Mouse (Mus musculus): ENCODE results near the gene Slc39a3. TPM values are rescaled to one million over a fixed set of nuclear protein-coding genes. Genes with fewer than 3 reads are reported as not detected.
"Not testable (repeated sequence)": the region's sequence is repeated elsewhere in the genome, so short reads cannot be mapped to it uniquely, and the experiment has no call there.

Slc39a3 gene
- total and polyA plus RNA-seq, 2 experiments from 2014 or later, result 41.9 to 118 TPM

DNA sequence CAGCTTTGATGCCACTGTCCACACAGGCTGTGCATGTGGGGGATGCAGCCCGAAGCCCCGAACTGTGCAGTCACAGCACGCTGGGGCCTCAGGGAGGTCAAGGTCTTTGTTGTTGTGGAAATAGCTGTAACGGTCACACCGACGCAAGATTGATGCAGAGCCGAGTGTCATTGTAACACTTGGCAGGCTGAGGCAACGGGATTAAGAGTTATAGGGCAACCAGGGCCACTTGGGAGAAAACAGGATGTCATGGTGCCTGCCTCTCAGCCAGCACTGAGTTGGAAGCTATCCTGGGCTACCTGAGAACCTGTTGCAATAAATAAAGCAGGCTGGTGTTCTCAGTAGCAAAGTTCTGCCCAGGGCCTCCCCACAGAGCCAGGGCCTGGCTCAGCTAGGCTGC is 38.5 kb upstream of the Slc39a3 start:
- Histone ChIP-seq H3K27me3 (ENCODE audit: insufficient read depth, low read length) (no peaks in the 10 kb centered on the region), H3K36me3 (ENCODE audit: insufficient read depth, low read length) (peaks cover 50% of the 10 kb centered on the region), H3K4me3 (ENCODE audit: low read length) (no peak overlapping the region), H3K27ac (no peak overlapping the region), H3K4me2 (ENCODE audit: low read depth, low read length) (no peak overlapping the region), H3K9ac (replicated peaks; ENCODE audit: low read length) (no peak overlapping the region), H3K9me3 (ENCODE audit: low read length) (no peaks in the 10 kb centered on the region), H3K4me1 (ENCODE audit: insufficient read depth, low read length) (peaks cover 3% of the 10 kb centered on the region)
- no peak for DNase-seq (ENCODE audit: low spot score)
- WGBS, result 52% methylated on average over 8 of the region's 8 CpGs
- no peak for ATAC-seq
- no peak for TF ChIP-seq CTCF (IDR thresholded peaks at IDR 0.05; ENCODE audit: low read depth)

GRCm38 (mm10) chr10:81073464-81073863 is 36.2 kb upstream of the Slc39a3 start:
- Histone ChIP-seq H3K27me3 (ENCODE audit: insufficient read depth, low read length) (no peaks in the 10 kb centered on the region), H3K4me1 (ENCODE audit: insufficient read depth, low read length) (peaks cover 6% of the 10 kb centered on the region), H3K27ac (no peak overlapping the region), H3K9ac (replicated peaks; ENCODE audit: low read length) (no peak overlapping the region), H3K9me3 (ENCODE audit: low read length) (no peaks in the 10 kb centered on the region), H3K36me3 (ENCODE audit: insufficient read depth, low read length) (peaks cover 30% of the 10 kb centered on the region), H3K4me3 (ENCODE audit: low read length) (no peak overlapping the region), H3K4me2 (ENCODE audit: low read depth, low read length) (no peak overlapping the region)
- WGBS, result 71% methylated on average over 7 of the region's 7 CpGs
- no peak for ATAC-seq
- DNase-seq (ENCODE audit: low spot score), result no peak
- TF ChIP-seq CTCF (IDR thresholded peaks at IDR 0.05; ENCODE audit: low read depth), result peak; percentile 75

DNA sequence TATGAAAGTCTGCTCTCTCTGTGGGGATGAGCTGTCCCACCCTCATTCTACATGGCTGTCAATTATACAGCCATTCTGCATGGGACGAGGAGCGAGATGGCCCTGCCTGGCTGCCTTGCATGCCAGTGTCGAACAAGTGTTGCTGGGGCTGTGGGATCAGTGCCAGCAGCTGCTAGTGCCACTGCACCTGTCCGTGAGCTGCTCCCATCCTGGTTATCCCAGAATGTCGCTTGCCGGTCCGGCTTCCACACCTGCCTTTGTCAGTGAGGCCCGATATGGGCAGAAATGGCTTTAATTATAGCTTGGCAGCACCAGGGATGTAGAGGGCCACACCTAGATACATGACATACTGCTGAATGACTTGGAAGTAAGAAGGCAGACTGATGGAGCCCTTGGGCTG is 35.1 kb upstream of the Slc39a3 start:
- Histone ChIP-seq H3K27me3 (ENCODE audit: insufficient read depth, low read length) (no peaks in the 10 kb centered on the region), H3K4me1 (ENCODE audit: insufficient read depth, low read length) (peaks cover 6% of the 10 kb centered on the region), H3K4me2 (ENCODE audit: low read depth, low read length) (no peak overlapping the region), H3K4me3 (ENCODE audit: low read length) (no peak overlapping the region), H3K36me3 (ENCODE audit: insufficient read depth, low read length) (peaks cover 18% of the 10 kb centered on the region), H3K9me3 (ENCODE audit: low read length) (no peaks in the 10 kb centered on the region), H3K9ac (replicated peaks; ENCODE audit: low read length) (no peak overlapping the region), H3K27ac (no peak overlapping the region)
- ATAC-seq (no peak), DNase-seq (ENCODE audit: low spot score) (no peak)
- WGBS, result 83% methylated on average over 8 of the region's 8 CpGs
- no peak for TF ChIP-seq CTCF (IDR thresholded peaks at IDR 0.05; ENCODE audit: low read depth)

DNA sequence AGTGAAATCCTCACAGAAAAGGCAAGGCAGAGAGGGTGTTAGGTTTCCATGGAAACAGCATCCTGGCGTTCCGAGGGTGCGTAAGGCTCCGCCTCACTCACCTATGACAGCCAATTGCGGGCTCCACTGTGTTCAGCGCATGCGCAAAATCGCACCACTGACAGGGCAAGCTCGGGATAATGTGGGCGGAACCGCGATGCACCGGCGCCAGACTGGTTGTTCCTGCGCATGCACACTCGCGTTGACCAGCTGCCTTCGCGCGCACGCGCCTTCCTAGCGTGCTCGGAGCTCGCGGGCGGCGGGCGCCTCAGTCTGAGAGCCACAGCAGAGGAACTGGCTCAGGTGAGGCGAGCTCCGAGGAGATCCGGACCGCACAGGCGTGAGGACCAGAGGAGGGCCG is 32.6 kb upstream of the Slc39a3 start, which contains the start of gene Thop1:
Gene Thop1, plus strand, starts transcription at position 200 of the 400 bp plus-strand sequence.
- 0 out of 2 replicates have a peak, but pooled peaks have one; percentile 9 for TF ChIP-seq CTCF (IDR thresholded peaks at IDR 0.05; ENCODE audit: low read depth)
- Histone ChIP-seq H3K4me3 (ENCODE audit: low read length) (peak within 1 kb of the TSS; percentile 85), H3K27ac (peak within 1 kb of the TSS; percentile 59), H3K9me3 (ENCODE audit: low read length) (no peaks in the 10 kb centered on the region), H3K4me1 (ENCODE audit: insufficient read depth, low read length) (peaks cover 6% of the 10 kb centered on the region), H3K36me3 (ENCODE audit: insufficient read depth, low read length) (peaks cover 12% of the 10 kb centered on the region), H3K4me2 (ENCODE audit: low read depth, low read length) (peak within 1 kb of the TSS; percentile 86), H3K27me3 (ENCODE audit: insufficient read depth, low read length) (no peaks in the 10 kb centered on the region), H3K9ac (replicated peaks; ENCODE audit: low read length) (peak within 1 kb of the TSS; percentile 80)
- DNase-seq (ENCODE audit: low spot score) (peak; percentile 100), ATAC-seq (peak; percentile 98)
- under 1% methylated on average over 34 of the region's 35 CpGs for WGBS

DNA sequence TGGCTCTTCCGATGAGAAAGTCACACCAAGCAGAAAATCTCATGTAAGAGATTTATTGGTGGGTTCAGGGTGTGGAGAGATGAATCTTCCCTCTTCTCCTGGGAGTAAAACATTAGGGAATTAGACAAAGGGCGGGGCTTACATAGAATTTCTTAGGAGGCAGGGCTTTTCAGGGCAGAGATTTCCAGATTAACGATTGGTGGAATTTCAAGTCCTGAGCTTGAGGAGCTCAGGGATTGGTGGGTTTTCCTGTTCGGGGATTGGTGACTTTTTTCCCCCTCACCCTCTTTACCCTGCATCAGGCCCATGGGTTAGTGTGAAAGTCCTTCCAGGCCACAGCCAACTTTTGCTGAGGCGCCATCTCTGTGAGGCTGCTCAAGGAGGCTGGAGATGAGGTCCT is 31.5 kb upstream of the Slc39a3 start:
- WGBS, result 75% methylated on average over 5 of the region's 5 CpGs
- no peak for ATAC-seq
- no peak overlapping the region for H3K9ac ChIP-seq (replicated peaks; ENCODE audit: low read length)

GRCm38 (mm10) chr10:81064519-81064918 is 27.3 kb upstream of the Slc39a3 start:
- not testable (repeated sequence) for H3K9me3 ChIP-seq (ENCODE audit: low read length); H3K4me2 ChIP-seq (ENCODE audit: low read depth, low read length); H3K27me3 ChIP-seq (ENCODE audit: insufficient read depth, low read length); DNase-seq (ENCODE audit: low spot score); ATAC-seq; H3K36me3 ChIP-seq (ENCODE audit: insufficient read depth, low read length); H3K4me3 ChIP-seq (ENCODE audit: low read length); H3K27ac ChIP-seq; H3K4me1 ChIP-seq (ENCODE audit: insufficient read depth, low read length); H3K9ac ChIP-seq (replicated peaks; ENCODE audit: low read length)
- 84% methylated on average over 8 of the region's 8 CpGs for WGBS

More for the DNA sequence above, 31.5 kb upstream of the Slc39a3 start:
- H3K4me1 ChIP-seq (ENCODE audit: insufficient read depth, low read length), result peaks cover 6% of the 10 kb centered on the region
- peaks cover 6% of the 10 kb centered on the region; the same call in 1 of the 2 replicates for H3K36me3 ChIP-seq (ENCODE audit: insufficient read depth, low read length)
- DNase-seq (ENCODE audit: low spot score), result no peak
- H3K27me3 ChIP-seq (ENCODE audit: insufficient read depth, low read length), result no peaks in the 10 kb centered on the region
- peak overlapping the region; percentile 21; the same call in 1 of the 2 replicates for H3K27ac ChIP-seq
- H3K9me3 ChIP-seq (ENCODE audit: low read length), result no peaks in the 10 kb centered on the region
- H3K4me3 ChIP-seq (ENCODE audit: low read length), result no peak overlapping the region
- no peak overlapping the region for H3K4me2 ChIP-seq (ENCODE audit: low read depth, low read length)
- TF ChIP-seq CTCF (IDR thresholded peaks at IDR 0.05; ENCODE audit: low read depth), result no peak

DNA sequence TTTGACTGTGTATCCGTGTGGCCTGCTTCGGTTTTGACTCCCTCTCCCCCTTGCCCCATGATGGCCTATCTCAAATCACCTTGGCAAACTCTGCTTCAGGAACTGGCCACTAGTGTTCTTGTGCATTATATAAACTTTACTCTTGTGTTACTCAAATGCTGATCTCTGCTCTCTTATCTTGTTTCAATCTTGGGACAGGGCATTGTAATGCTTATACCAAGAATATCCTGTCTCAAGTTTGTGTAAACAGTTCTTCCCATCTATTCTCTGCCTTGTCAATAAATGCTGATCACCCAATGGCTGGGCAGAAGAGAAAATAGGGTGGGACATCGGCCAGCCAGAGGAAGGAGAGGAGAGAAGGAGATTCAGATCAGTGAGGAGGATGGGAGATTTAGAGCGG is 25.5 kb upstream of the Slc39a3 start:
- H3K4me3 ChIP-seq (ENCODE audit: low read length), result no peak overlapping the region
- no peaks in the 10 kb centered on the region for H3K9me3 ChIP-seq (ENCODE audit: low read length)
- WGBS, result 61% methylated on average over 4 of the region's 4 CpGs
- no peak for TF ChIP-seq CTCF (IDR thresholded peaks at IDR 0.05; ENCODE audit: low read depth)
- no peak overlapping the region for H3K27ac ChIP-seq
- ATAC-seq (no peak), DNase-seq (ENCODE audit: low spot score) (no peak)
- peaks cover 9% of the 10 kb centered on the region for H3K4me1 ChIP-seq (ENCODE audit: insufficient read depth, low read length)
- H3K9ac ChIP-seq (replicated peaks; ENCODE audit: low read length), result no peak overlapping the region
- no peak overlapping the region for H3K4me2 ChIP-seq (ENCODE audit: low read depth, low read length)
- H3K27me3 ChIP-seq (ENCODE audit: insufficient read depth, low read length), result no peaks in the 10 kb centered on the region
- H3K36me3 ChIP-seq (ENCODE audit: insufficient read depth, low read length), result no peaks in the 10 kb centered on the region
